Mouse (Mus musculus) myocyte (in vitro differentiated cells): ENCODE results near the gene Scn1a. TPM values are rescaled to one million over a fixed set of nuclear protein-coding genes. Genes with fewer than 3 reads are reported as not detected.

ENCODE experiments used
- H3K27me3 ChIP-seq: one replicate; pipeline ENCODE4 v1.6.1; 2011; ENCODE audit not compliant: control insufficient read depth, insufficient read depth, insufficient read length
- H3K36me3 ChIP-seq: one replicate; pipeline ENCODE4 v1.6.1; 2011; ENCODE audit not compliant: control insufficient read depth, insufficient read depth
- H3K4me2 ChIP-seq: one replicate; pipeline ENCODE4 v1.6.1; 2011; ENCODE audit warnings: low read depth, control low read depth
- H3K4me3 ChIP-seq: one replicate; pipeline ENCODE4 v1.5.1; 2011; ENCODE audit warnings: mild to moderate bottlenecking, control low read depth, moderate library complexity
- H3K79me2 ChIP-seq: one replicate; pipeline ENCODE4 v1.6.1; 2011; ENCODE audit not compliant: control insufficient read depth, insufficient read depth
- H3ac ChIP-seq: one replicate; pipeline ENCODE4 v1.6.1; 2011; ENCODE audit not compliant: control insufficient read depth, insufficient read length
- CEBPB ChIP-seq: IDR thresholded peaks from 2 replicates; pipeline ENCODE4 v1.6.1; 2011; ENCODE audit warnings: mild to moderate bottlenecking, moderate library complexity; ENCODE audit not compliant: poor library complexity, insufficient read depth, severe bottlenecking
- MYOD1 ChIP-seq, 3 experiments: IDR thresholded peaks; one replicate each; pipeline ENCODE4 v1.6.1; 2011; ENCODE audit warnings: control low read depth in 2 of 3, low read depth in 2 of 3, mild to moderate bottlenecking in 2 of 3, moderate library complexity in 1 of 3; ENCODE audit not compliant: insufficient read length in 2 of 3, control insufficient read depth in 1 of 3
- POLR2A ChIP-seq: IDR thresholded peaks from one replicate; pipeline ENCODE4 v1.6.1; 2011; ENCODE audit warnings: low read depth, mild to moderate bottlenecking, control low read depth, moderate library complexity; ENCODE audit not compliant: insufficient read length
- POLR2AphosphoS2 ChIP-seq: IDR thresholded peaks from one replicate; pipeline ENCODE4 v1.6.1; 2011; ENCODE audit warnings: low read depth, control low read depth; ENCODE audit not compliant: insufficient read length
- REST ChIP-seq: IDR thresholded peaks from one replicate; pipeline ENCODE4 v1.6.1; 2011; ENCODE audit warnings: mild to moderate bottlenecking, control low read depth, moderate library complexity; ENCODE audit not compliant: insufficient read depth, insufficient read length
- TCF3 ChIP-seq: IDR thresholded peaks from one replicate; pipeline ENCODE4 v1.6.1; 2011; ENCODE audit warnings: low read depth, control low read depth; ENCODE audit not compliant: insufficient read length
- polyA plus RNA-seq: library from polyadenylated mRNA; unstranded; fragments of >200 nt; fragmentation: generic; extraction: Trizol; gene quantifications from one replicate; pipeline ENCODE4 v1.2.1, GENCODE M21; 2012; ENCODE audit warnings: missing spikeins

The Scn1a gene
- polyA plus RNA-seq, 1 experiment, result not detected

DNA sequence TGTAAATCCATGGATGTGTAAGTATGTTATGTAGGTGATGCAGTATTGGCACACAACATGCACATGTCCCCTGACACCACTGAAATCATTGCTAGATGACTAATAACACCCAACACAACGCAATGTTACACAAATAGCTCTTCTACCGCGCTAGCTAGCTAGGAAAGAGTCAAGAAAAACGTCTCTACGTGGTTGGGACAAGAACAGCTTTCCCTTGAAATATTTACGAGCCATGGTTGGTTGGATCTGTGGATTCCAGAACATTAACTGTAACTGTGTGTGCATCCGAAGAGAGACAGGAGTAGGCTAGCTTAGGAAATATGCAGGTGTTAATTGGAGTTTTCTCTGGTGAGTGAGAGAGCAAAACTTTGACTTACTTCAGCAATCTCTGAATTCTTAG, 219.7 kb downstream of the Scn1a start:
- H3K4me2 ChIP-seq, result no peak overlapping the region
- TF ChIP-seq REST, result no peak
- TF ChIP-seq POLR2AphosphoS2, result no peak
- TF ChIP-seq POLR2A, result no peak
- no peak for TF ChIP-seq MYOD1 (IDR thresholded peaks at IDR 0.05; ENCODE audit: control insufficient read depth in 1 of 3, insufficient read length in 2 of 3, low read depth in 2 of 3)
- no peak for TF ChIP-seq CEBPB
- no peak for TF ChIP-seq TCF3
- H3K4me3 ChIP-seq, result no peak overlapping the region
- no peaks in the 10 kb centered on the region for H3K36me3 ChIP-seq
- H3K27me3 ChIP-seq, result no peaks in the 10 kb centered on the region
- H3K79me2 ChIP-seq, result no peaks in the 10 kb centered on the region
- no peak overlapping the region for H3ac ChIP-seq

Other genes starting within 250 kb of the Scn1a start
- gene Ttc21b, start 184.2 kb downstream of the Scn1a start, polyA plus RNA-seq, result 3.3 TPM
- gene Scn9a, start 194.1 kb upstream of the Scn1a start, polyA plus RNA-seq, result 0.22 TPM